Mouse (Mus musculus) forebrain, postnatal 0 days (tissue): ENCODE results near the gene Olfr68. TPM values are rescaled to one million over a fixed set of nuclear protein-coding genes. Genes with fewer than 3 reads are reported as not detected.
"Not testable (repeated sequence)": the region's sequence is repeated elsewhere in the genome, so short reads cannot be mapped to it uniquely, and the experiment has no call there.

ENCODE experiments used
- ATAC-seq: fragments of 200-750 bp; cut with Nextera tagmentation; 2 replicates; pipeline ENCODE4 v1.8.0; 2017; ENCODE audit warnings: mild to moderate bottlenecking, moderate library complexity
- DNase-seq: peaks from one replicate; pipeline ENCODE4 v3.0.0-alpha.2; 2015
- H3K27ac ChIP-seq: fragments of 300-500 bp; sonication (generic); 2 replicates; pipeline ENCODE4 v1.5.1; 2014; ENCODE audit warnings: low read depth, mild to moderate bottlenecking, antibody characterized with exemption, low read length, moderate library complexity, mixed read lengths
- H3K27me3 ChIP-seq: fragments of 300-500 bp; sonication (generic); 2 replicates; pipeline ENCODE4 v1.6.1; 2014; ENCODE audit warnings: mild to moderate bottlenecking, low read length, mixed read lengths; ENCODE audit not compliant: insufficient read depth
- H3K36me3 ChIP-seq: fragments of 300-500 bp; sonication (generic); 2 replicates; pipeline ENCODE4 v1.6.1; 2014; ENCODE audit warnings: mild to moderate bottlenecking, moderate library complexity; ENCODE audit not compliant: insufficient read depth
- H3K4me1 ChIP-seq: fragments of 300-500 bp; sonication (generic); 2 replicates; pipeline ENCODE4 v1.6.1; 2014; ENCODE audit warnings: antibody characterized with exemption; ENCODE audit not compliant: insufficient read depth
- H3K4me2 ChIP-seq: fragments of 300-500 bp; sonication (generic); 2 replicates; pipeline ENCODE4 v1.6.1; 2014; ENCODE audit warnings: low read depth, mild to moderate bottlenecking, moderate library complexity
- H3K4me3 ChIP-seq: fragments of 300-500 bp; sonication (generic); 2 replicates; pipeline ENCODE4 v1.5.1; 2014; ENCODE audit warnings: low read depth, low read length, mixed read lengths
- H3K9ac ChIP-seq: fragments of 300-500 bp; sonication (generic); 2 replicates; pipeline ENCODE4 v1.6.1; 2014; ENCODE audit warnings: mild to moderate bottlenecking
- H3K9me3 ChIP-seq: fragments of 300-500 bp; sonication (generic); 2 replicates; pipeline ENCODE4 v1.6.1; 2016; ENCODE audit warnings: low read length
- CTCF ChIP-seq: sonication (generic); IDR thresholded peaks from 2 replicates; pipeline ENCODE4 v1.5.1; 2016; ENCODE audit warnings: antibody characterized with exemption, control low read depth, low read depth
- WGBS: fragments of 180-500 bp; shearing (Covaris S2); extraction: QIAGEN DNeasy Blood & Tissue Kit; methylation state at CpG from one replicate; pipeline ENCODE4 v1.1.7; 2014; 5-methylcytosine and 5-hydroxymethylcytosine counted together
- polyA plus RNA-seq: library from polyadenylated mRNA; unstranded; fragments of >200 nt; fragmentation: Nextera tagmentation; extraction: Ambion mirVana; gene quantifications from 2 replicates; pipeline ENCODE4 v1.2.1, GENCODE M21; 2015
- total RNA-seq: library from RNA; depleted of rRNA; stranded (reverse); fragments of >200 nt; gene quantifications from 2 replicates; pipeline ENCODE4 v1.2.3, GENCODE M21; 2014

The Olfr68 gene
- total and polyA plus RNA-seq, 2 experiments from 2014 or later, result not detected

GRCm38 (mm10) chr7:103813766-103814165, 34.3 kb upstream of the Olfr68 start, which contains the start of gene Hbb-bt:
Gene Hbb-bt, minus strand, starts transcription at chr7:103813996.
- Histone ChIP-seq H3K4me2 (no peak within 1 kb of the TSS), H3K4me1 (no peaks in the 10 kb centered on the region), H3K9ac (no peak within 1 kb of the TSS), H3K4me3 (no peak within 1 kb of the TSS), H3K9me3 (no peaks in the 10 kb centered on the region), H3K36me3 (no peaks in the 10 kb centered on the region), H3K27me3 (no peaks in the 10 kb centered on the region), H3K27ac (no peak within 1 kb of the TSS)
- no peak for DNase-seq
- WGBS, result 87% methylated on average over 3 of the region's 3 CpGs
- TF ChIP-seq CTCF, result no peak
- no peak for ATAC-seq

- not testable (repeated sequence) for H3K4me3 ChIP-seq, H3K4me1 ChIP-seq, H3K9ac ChIP-seq, ATAC-seq, DNase-seq, H3K27ac ChIP-seq, H3K4me2 ChIP-seq, H3K36me3 ChIP-seq, H3K9me3 ChIP-seq, H3K27me3 ChIP-seq
- no CpG with 5 or more reads among the region's 3 CpGs for WGBS
Observed at GRCm38 (mm10) chr7:103813152-103813551, 33.7 kb upstream of the Olfr68 start.

GRCm38 (mm10) chr7:103812174-103812573, 32.7 kb upstream of the Olfr68 start:
- no peak for TF ChIP-seq CTCF
- ATAC-seq, result no peak
- 62% methylated on average over 1 of the region's 1 CpGs for WGBS

GRCm38 (mm10) chr7:103811223-103811845, 31.8 kb upstream of the Olfr68 start:
- Histone ChIP-seq H3K36me3 (no peaks in the 10 kb centered on the region), H3K4me2 (no peak overlapping the region), H3K9ac (no peak overlapping the region), H3K27me3 (no peaks in the 10 kb centered on the region), H3K4me1 (no peaks in the 10 kb centered on the region), H3K27ac (no peak overlapping the region), H3K4me3 (no peak overlapping the region), H3K9me3 (no peaks in the 10 kb centered on the region)
- TF ChIP-seq CTCF, result no peak
- 88% methylated on average over 1 of the region's 1 CpGs for WGBS
- DNase-seq, result no peak
- no peak for ATAC-seq

More at GRCm38 (mm10) chr7:103812174-103812573, 32.7 kb upstream of the Olfr68 start:
- no peaks in the 10 kb centered on the region for H3K4me1 ChIP-seq
- no peaks in the 10 kb centered on the region for H3K27me3 ChIP-seq
- H3K9me3 ChIP-seq, result no peaks in the 10 kb centered on the region
- H3K27ac ChIP-seq, result no peak overlapping the region
- DNase-seq, result no peak
- no peaks in the 10 kb centered on the region for H3K36me3 ChIP-seq
- H3K4me3 ChIP-seq, result no peak overlapping the region
- H3K9ac ChIP-seq, result no peak overlapping the region
- H3K4me2 ChIP-seq, result no peak overlapping the region

- Histone ChIP-seq H3K9ac (no peak overlapping the region), H3K4me3 (no peak overlapping the region), H3K4me2 (no peak overlapping the region), H3K9me3 (no peaks in the 10 kb centered on the region), H3K27me3 (no peaks in the 10 kb centered on the region), H3K27ac (no peak overlapping the region), H3K36me3 (no peaks in the 10 kb centered on the region), H3K4me1 (no peaks in the 10 kb centered on the region)
- WGBS, result 81% methylated on average over 3 of the region's 3 CpGs
- no peak for ATAC-seq
- DNase-seq, result no peak
- no peak for TF ChIP-seq CTCF
Observed at GRCm38 (mm10) chr7:103810746-103811145, 31.2 kb upstream of the Olfr68 start.

GRCm38 (mm10) chr7:103810296-103810695, 30.8 kb upstream of the Olfr68 start:
- Histone ChIP-seq H3K36me3 (no peaks in the 10 kb centered on the region), H3K27ac (no peak overlapping the region), H3K4me2 (no peak overlapping the region), H3K9ac (no peak overlapping the region), H3K4me3 (no peak overlapping the region), H3K27me3 (no peaks in the 10 kb centered on the region), H3K4me1 (no peaks in the 10 kb centered on the region), H3K9me3 (no peaks in the 10 kb centered on the region)
- no peak for TF ChIP-seq CTCF
- DNase-seq, result no peak
- 81% methylated on average over 1 of the region's 1 CpGs for WGBS
- ATAC-seq, result no peak

- WGBS, result 67% methylated on average over 1 of the region's 1 CpGs
- TF ChIP-seq CTCF, result no peak
- Histone ChIP-seq H3K4me1 (no peaks in the 10 kb centered on the region), H3K27ac (no peak overlapping the region), H3K4me2 (no peak overlapping the region), H3K9me3 (no peaks in the 10 kb centered on the region), H3K27me3 (no peaks in the 10 kb centered on the region), H3K9ac (no peak overlapping the region), H3K4me3 (no peak overlapping the region), H3K36me3 (no peaks in the 10 kb centered on the region)
- ATAC-seq (no peak), DNase-seq (no peak)
Observed at GRCm38 (mm10) chr7:103809801-103810155, 30.3 kb upstream of the Olfr68 start.
